Mouse (Mus musculus): ENCODE measurements around the gene Csf2rb.

Csf2rb gene

GRCm38 (mm10) chr15:78374204-78374603, 48.7 kb downstream of the Csf2rb start:
- peak; percentile 73 to 79 for DNase-seq (ENCODE audit: inconsistent age in 2 of 2, low spot score in 1 of 2)

GRCm38 (mm10) chr15:78377859-78378258, 52.3 kb downstream of the Csf2rb start:
- no peak for DNase-seq (ENCODE audit: inconsistent age in 2 of 2, low spot score in 1 of 2)

- DNase-seq (ENCODE audit: inconsistent age in 2 of 2, low spot score in 1 of 2), result no peak
Observed at GRCm38 (mm10) chr15:78378556-78378955, 53.0 kb downstream of the Csf2rb start.

- no peak for DNase-seq (ENCODE audit: inconsistent age in 2 of 2, low spot score in 1 of 2)
Observed at GRCm38 (mm10) chr15:78380208-78380607, 54.7 kb downstream of the Csf2rb start.

- no peak for DNase-seq (ENCODE audit: inconsistent age in 2 of 2, low spot score in 1 of 2)
Observed at GRCm38 (mm10) chr15:78380741-78381140, 55.2 kb downstream of the Csf2rb start.

- no peak for DNase-seq (ENCODE audit: inconsistent age in 2 of 2, low spot score in 1 of 2)
Observed at GRCm38 (mm10) chr15:78382115-78382514, 56.6 kb downstream of the Csf2rb start.

GRCm38 (mm10) chr15:78383450-78384219, 58.1 kb downstream of the Csf2rb start:
- DNase-seq (ENCODE audit: inconsistent age in 2 of 2, low spot score in 1 of 2), result peak; percentile 44 to 64

- DNase-seq (ENCODE audit: inconsistent age in 2 of 2, low spot score in 1 of 2), result no peak
Observed at GRCm38 (mm10) chr15:78384220-78385116, 58.9 kb downstream of the Csf2rb start.

- DNase-seq (ENCODE audit: inconsistent age in 2 of 2, low spot score in 1 of 2), result no peak
Observed at GRCm38 (mm10) chr15:78385564-78385963, 60.0 kb downstream of the Csf2rb start.

GRCm38 (mm10) chr15:78390855-78391254, 65.3 kb downstream of the Csf2rb start:
- no peak for DNase-seq (ENCODE audit: inconsistent age in 2 of 2, low spot score in 1 of 2)

- no peak for DNase-seq (ENCODE audit: inconsistent age in 2 of 2, low spot score in 1 of 2)
Observed at GRCm38 (mm10) chr15:78395478-78395962, 70.0 kb downstream of the Csf2rb start, which contains the start of gene Tex33. Gene Tex33, minus strand, starts transcription at chr15:78395912.

GRCm38 (mm10) chr15:78401345-78401744, 75.8 kb downstream of the Csf2rb start:
- DNase-seq (ENCODE audit: inconsistent age in 2 of 2, low spot score in 1 of 2), result peak in 1 of 2 experiments; percentile 65

GRCm38 (mm10) chr15:78401921-78402320, 76.4 kb downstream of the Csf2rb start:
- DNase-seq (ENCODE audit: inconsistent age in 2 of 2, low spot score in 1 of 2), result peak; percentile 90 to 95

GRCm38 (mm10) chr15:78402423-78402822, 76.9 kb downstream of the Csf2rb start:
- peak; percentile 81 to 92 for DNase-seq (ENCODE audit: inconsistent age in 2 of 2, low spot score in 1 of 2)

- peak; percentile 89 to 92 for DNase-seq (ENCODE audit: inconsistent age in 2 of 2, low spot score in 1 of 2)
Observed at GRCm38 (mm10) chr15:78403301-78403741, 77.8 kb downstream of the Csf2rb start.

Measured in adrenal gland, adult (tissue).